Comparison of ENCODE assay signal across 33 mouse cellular contexts in the genomic region with DNA sequence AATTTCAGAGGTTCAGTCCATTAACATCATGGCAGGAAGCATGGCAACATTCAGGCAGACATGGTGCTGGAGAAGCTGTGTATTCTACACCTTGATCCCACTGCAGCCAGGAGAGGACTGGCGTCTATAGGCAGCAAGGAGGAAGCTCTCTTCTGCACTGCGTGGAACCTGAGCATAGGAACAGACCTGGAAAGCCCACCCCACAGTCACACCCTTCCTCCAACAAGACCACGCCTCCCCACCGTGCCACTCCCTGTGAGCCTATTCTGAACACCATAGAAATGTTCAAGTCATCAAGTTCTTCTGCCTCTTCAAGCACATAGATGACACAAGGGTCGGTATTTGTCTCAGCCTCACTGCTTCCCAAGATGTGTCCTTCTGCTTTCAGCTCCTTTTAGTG.
"Had no signal": no experiment of that assay in that cellular context is flagged by ENCODE, and none has a peak within 500 bp of the region (broad histone marks: within the 10 kb centered on the region; RNA-seq: fewer than 3 reads in every experiment).

No protein-coding gene starts in this region.

- H3K27ac ChIP-seq: heart, embryonic 13.5 days; heart, embryonic 15.5 days; hindbrain, embryonic 10.5 days; hindbrain, embryonic 12.5 days; hindbrain, embryonic 13.5 days; hindbrain, embryonic 14.5 days; hindbrain, embryonic 15.5 days; hindbrain, postnatal 0 days; intestine, embryonic 15.5 days; kidney, embryonic 15.5 days; kidney, postnatal 0 days; layer of hippocampus, adult 2 months; left cerebral cortex, adult 2 months had no signal

- H3K9ac ChIP-seq: heart, embryonic 13.5 days; heart, embryonic 15.5 days; hindbrain, embryonic 12.5 days; hindbrain, embryonic 13.5 days; hindbrain, embryonic 14.5 days; hindbrain, embryonic 15.5 days; intestine, embryonic 15.5 days; kidney, embryonic 15.5 days had no signal

- H3K9me3 ChIP-seq: heart, embryonic 13.5 days; heart, embryonic 15.5 days; hindbrain, embryonic 12.5 days; hindbrain, embryonic 15.5 days; intestine, embryonic 15.5 days; kidney, embryonic 15.5 days had no signal

- H3K36me3 ChIP-seq: heart, embryonic 13.5 days; heart, embryonic 15.5 days; hindbrain, embryonic 10.5 days; hindbrain, embryonic 12.5 days; hindbrain, embryonic 13.5 days; hindbrain, embryonic 15.5 days; intestine, embryonic 15.5 days; kidney, embryonic 15.5 days had no signal

- H3K27me3 ChIP-seq: heart, embryonic 13.5 days; heart, embryonic 15.5 days; hindbrain, embryonic 12.5 days; hindbrain, embryonic 13.5 days; hindbrain, embryonic 15.5 days; intestine, embryonic 15.5 days; kidney, embryonic 15.5 days had no signal

- DNase-seq: heart, postnatal 10 days; heart, postnatal 14 days; heart, postnatal 36 days; heart, postnatal 4 days; kidney, adult 11 months; kidney, adult 18-20 months; kidney, adult 2 months; kidney, adult 8-10 months; kidney, adult 9 months; kidney, postnatal 10 days; kidney, postnatal 14 days; kidney, postnatal 25 days; kidney, postnatal 36 days; kidney, postnatal 4 days; layer of hippocampus, adult 9-11 months; layer of hippocampus, postnatal 36 days had no signal

- H3K4me3 ChIP-seq: heart, embryonic 13.5 days; heart, embryonic 15.5 days; hindbrain, embryonic 10.5 days; hindbrain, embryonic 12.5 days; hindbrain, embryonic 13.5 days; hindbrain, embryonic 15.5 days; intestine, embryonic 15.5 days; kidney, embryonic 15.5 days; layer of hippocampus, adult 2 months; left cerebral cortex, adult 2 months had no signal

- H3K4me2 ChIP-seq: heart, embryonic 13.5 days; heart, embryonic 15.5 days; hindbrain, embryonic 12.5 days; hindbrain, embryonic 13.5 days; hindbrain, embryonic 14.5 days; hindbrain, embryonic 15.5 days; intestine, embryonic 15.5 days; kidney, embryonic 15.5 days had no signal

- H3K4me1 ChIP-seq: heart, embryonic 13.5 days; heart, embryonic 15.5 days; hindbrain, embryonic 12.5 days; hindbrain, embryonic 13.5 days; hindbrain, embryonic 15.5 days; intestine, embryonic 15.5 days had no signal

- ATAC-seq: hindbrain, embryonic 16.5 days; hindbrain, postnatal 0 days; inflammation-experienced regulatory T-cells, adult 6 months; intestine, embryonic 15.5 days; intestine, embryonic 16.5 days; intestine, postnatal 0 days had no signal
